Mouse (Mus musculus): ENCODE data around the gene Ttc16.

The Ttc16 gene

GRCm38 (mm10) chr2:32779131-32779530 is 3.7 kb upstream of the Ttc16 start:
- peak; percentile 58 for DNase-seq

- DNase-seq, result no peak
Measured at GRCm38 (mm10) chr2:32778081-32778480, 2.6 kb upstream of the Ttc16 start.

GRCm38 (mm10) chr2:32776192-32776591 is 759 bp upstream of the Ttc16 start:
- no peak for DNase-seq

- no peak for DNase-seq
Measured at GRCm38 (mm10) chr2:32772626-32773279, 2.7 kb downstream of the Ttc16 start.

- peak; percentile 37 for DNase-seq
Measured at GRCm38 (mm10) chr2:32771886-32772285, 3.5 kb downstream of the Ttc16 start.

GRCm38 (mm10) chr2:32769327-32770085 is 5.9 kb downstream of the Ttc16 start:
- no peak for DNase-seq

GRCm38 (mm10) chr2:32768661-32769285 is 6.7 kb downstream of the Ttc16 start:
- DNase-seq, result peak; percentile 69

DNA sequence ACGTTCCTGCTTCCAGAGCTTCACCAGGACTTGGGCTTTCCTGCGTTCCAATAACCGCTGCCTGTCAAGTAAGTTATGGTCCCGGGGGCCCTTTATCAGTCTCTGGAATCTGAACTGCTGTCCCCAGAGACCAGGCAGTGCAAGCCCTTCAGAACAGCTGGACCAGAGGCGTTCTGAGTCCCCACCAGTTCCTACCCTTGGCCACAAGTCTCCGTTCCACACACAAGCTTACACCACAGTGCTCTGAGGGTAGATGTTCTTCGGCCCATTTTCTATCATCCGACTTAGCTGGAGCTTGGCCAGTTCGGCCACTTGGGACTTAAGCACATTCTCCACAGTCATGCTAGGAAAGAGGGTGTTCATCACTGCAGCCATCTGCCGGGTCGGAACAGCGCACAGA is 8.2 kb downstream of the Ttc16 start:
- no peak for DNase-seq

DNA sequence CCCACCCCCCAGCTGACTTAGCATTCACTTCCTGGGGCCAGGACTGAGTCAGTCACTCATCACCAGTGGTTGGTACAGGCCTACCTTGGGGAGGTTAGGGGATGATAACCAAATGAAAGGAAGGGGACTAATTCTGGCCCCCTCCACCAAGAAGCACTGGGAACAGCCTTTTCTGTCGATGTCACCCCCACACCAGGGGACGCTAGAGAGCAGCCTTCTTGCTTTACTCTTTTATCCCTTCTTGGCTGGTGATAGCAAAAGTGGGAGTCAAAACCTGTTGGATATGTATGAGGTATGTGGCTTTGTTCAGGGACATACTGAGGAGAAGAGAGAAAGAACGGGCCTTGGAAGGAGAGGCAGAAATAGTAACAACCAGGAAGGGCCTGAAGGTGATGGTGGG is 12.1 kb downstream of the Ttc16 start:
- DNase-seq, result no peak

DNA sequence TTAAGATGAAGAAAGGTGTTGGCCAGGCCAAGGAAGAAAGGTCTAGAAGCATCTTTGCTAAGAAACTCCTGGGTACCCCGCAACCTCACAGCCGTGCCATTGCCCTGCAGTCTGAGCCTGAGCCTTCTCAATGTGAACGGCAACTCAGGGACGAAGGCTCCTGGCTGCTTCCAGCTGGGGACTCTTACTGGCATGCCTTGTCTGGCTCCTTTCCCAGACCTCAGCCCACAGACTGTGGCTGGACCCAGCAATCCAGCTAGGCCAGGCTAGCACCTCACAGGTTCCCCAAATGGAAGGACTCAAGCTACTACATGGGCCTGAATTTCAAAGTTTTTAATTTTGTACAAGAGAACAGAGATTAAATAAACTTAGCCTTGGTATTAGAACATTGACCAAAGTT is 13.6 kb downstream of the Ttc16 start:
- DNase-seq, result no peak

- no peak for DNase-seq
Measured at GRCm38 (mm10) chr2:32761361-32761760, 14.1 kb downstream of the Ttc16 start.

DNA sequence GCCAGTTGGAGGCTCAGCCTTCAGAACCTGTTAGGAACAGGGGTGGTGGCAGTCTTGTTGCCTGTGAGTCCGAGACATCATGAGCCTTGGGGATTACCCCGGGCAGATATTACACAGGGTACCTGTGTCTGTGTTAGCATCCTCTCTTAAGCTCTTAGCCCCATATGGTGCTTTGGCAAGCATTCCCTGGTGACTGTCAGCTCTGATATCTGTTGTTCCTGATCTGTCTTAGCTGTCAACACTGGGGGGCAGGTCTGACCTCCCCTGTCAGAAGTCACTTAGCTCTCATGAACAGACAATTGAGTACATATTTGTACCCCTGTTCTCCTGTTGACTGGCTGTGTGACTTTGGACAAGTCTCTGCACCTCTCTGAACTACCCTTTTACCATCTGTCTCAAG is 16.4 kb downstream of the Ttc16 start:
- no peak for DNase-seq

GRCm38 (mm10) chr2:32758503-32758902 is 16.9 kb downstream of the Ttc16 start:
- DNase-seq, result no peak

DNA sequence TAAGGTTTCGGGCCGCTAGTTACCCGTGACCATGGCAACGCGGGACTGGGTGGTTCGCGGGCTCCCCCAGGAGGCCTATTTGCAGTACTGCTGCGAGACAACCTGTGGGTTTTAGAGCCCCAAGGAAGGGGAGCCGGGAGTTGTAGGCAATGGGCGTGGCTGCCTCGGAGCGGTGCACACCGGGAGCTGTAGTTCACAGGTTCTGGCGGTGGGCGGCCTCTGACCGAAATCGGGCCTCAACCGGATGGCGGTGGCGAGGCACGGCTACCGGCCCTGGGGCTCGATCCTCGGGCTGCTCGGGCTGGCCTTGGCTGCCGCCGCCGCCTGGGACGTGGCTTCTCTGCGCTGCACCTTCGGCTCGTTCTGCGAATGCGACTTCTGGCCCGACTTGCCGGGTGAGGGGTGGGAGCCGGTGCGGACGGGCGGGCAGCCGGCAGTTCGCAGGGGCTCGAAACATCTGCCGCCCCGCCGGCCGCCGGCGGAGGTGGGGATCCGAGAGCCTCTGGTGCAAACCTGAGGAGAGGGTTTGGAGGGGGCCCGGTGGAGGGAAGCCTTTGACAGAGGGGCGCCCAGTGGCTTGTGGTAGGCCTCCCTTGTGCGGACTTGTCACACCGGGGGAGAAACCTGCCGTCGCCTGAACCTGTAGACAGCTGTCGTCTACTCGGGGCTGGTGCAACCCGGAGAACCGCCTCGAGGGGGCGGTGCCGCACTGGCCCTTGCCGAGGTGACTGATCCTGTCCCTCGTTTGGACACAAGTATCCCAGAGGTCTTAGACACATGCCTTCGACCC is 18.2 kb downstream of the Ttc16 start, which contains the start of gene Tor2a:
TSS of gene Tor2a (plus strand) at position 179 of the 790 bp plus-strand sequence.
- DNase-seq, result peak; percentile 96

DNA sequence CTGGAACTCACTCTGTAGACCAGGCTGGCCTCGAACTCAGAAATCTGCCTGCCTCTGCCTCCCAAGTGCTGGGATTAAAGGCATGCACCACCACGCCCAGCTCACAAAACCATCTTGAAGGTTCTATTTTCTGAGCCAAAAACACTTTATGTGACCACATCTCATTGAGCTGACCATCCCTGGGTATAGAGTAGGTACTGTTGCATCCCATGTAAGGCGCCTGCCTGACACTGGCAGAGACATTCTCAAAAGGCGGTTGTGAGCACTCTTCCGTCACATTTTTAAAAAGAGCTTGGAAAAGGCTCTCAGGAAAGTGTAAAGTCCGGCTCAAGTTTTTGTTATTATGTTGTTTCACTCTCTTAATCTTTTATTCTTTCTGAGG is 18.8 kb downstream of the Ttc16 start:
- DNase-seq, result no peak

GRCm38 (mm10) chr2:32752181-32752580 is 23.3 kb downstream of the Ttc16 start:
- no peak for DNase-seq

DNA sequence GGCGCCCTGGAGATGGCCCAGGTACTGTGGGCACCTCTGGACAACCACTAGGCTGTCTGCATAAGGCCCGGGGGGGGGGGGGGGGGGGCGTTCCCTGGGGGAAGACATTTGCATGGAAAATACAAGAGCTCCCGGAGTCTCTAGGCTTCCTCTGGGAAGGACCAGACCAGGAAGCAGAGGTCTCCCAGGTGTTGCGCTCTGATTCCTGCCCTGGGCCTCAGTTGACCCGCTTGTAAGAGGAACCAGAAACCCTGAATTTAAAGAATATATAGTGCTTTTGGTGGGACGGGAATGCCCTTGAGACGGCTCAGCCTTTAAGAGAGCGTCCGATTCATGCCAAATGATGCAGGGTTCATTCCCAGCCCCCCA is 23.8 kb downstream of the Ttc16 start:
- no peak for DNase-seq

GRCm38 (mm10) chr2:32750887-32751664 is 24.4 kb downstream of the Ttc16 start:
- peak; percentile 60 for DNase-seq

- no peak for DNase-seq
Measured at GRCm38 (mm10) chr2:32750199-32750598, 25.2 kb downstream of the Ttc16 start.

- DNase-seq, result no peak
Measured at GRCm38 (mm10) chr2:32749082-32749481, 26.4 kb downstream of the Ttc16 start.

DNA sequence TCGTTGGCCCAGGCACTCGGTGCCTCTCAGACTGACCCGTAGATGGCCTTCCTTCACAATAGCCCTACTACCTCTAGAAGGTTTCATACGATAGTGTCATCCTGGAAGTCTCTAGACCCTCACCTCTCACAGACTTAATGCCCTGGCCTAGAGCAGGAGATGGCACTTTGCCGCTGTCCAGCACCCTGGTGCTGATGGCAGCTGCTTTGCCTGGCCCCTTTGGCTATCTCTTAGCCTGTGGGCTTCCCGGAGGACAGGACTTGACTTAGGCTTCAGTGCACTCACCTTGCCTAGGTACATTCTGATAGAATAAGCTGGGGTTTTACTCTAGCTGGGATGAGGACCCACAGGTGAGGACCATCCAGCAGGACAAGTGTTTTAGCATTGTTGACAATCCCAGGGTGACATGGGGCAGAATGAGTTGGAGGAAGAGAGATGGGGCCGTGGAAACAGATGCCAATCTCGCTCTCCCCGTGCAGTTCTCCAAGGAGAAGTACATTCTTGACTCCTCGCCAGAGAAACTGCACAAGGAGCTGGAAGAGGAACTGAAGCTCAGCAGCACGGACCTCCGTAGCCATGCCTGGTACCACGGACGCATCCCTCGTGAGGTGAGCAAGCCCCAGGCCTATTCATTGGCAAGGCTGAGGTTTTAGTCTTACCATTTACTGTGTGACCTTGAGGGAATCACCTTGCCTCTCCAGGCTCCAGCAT is 31.0 kb downstream of the Ttc16 start:
- no peak for DNase-seq

GRCm38 (mm10) chr2:32742173-32742531 is 33.3 kb downstream of the Ttc16 start:
- no peak for DNase-seq
